Mouse (Mus musculus): Measurements from ENCODE around the gene Fgfr2.
"Not testable (repeated sequence)": the region's sequence is repeated elsewhere in the genome, so short reads cannot be mapped to it uniquely, and the experiment has no call there.

GRCm38 (mm10) chr7:130596079-130596855 lies 2526.9 kb downstream of the Fgfr2 start:
- not testable (repeated sequence) for TF ChIP-seq POLR2A (IDR thresholded peaks at IDR 0.05; ENCODE audit: insufficient read length, low read depth); REST (IDR thresholded peaks at IDR 0.05; ENCODE audit: insufficient read depth, insufficient read length)
- peak; percentile 92 for TF ChIP-seq USF1 (IDR thresholded peaks at IDR 0.05; ENCODE audit: low read depth)
